Mouse (Mus musculus) liver, embryonic 11.5 days (tissue): ENCODE data around the gene Cops3. TPM values are rescaled to one million over a fixed set of nuclear protein-coding genes. Genes with fewer than 3 reads are reported as not detected.

Experiments
- ATAC-seq: fragments of 200-750 bp; cut with Nextera tagmentation; replicated peaks from 2 replicates; pipeline ENCODE4 v1.8.0; 2017; ENCODE audit warnings: moderate number of reproducible peaks, mild to moderate bottlenecking, moderate TSS enrichment, moderate library complexity; ENCODE audit not compliant: low FRiP score
- DNase-seq: peaks from one replicate; pipeline ENCODE4 v3.0.0-alpha.2; 2017; ENCODE audit warnings: low spot score
- H3K27ac ChIP-seq: fragments of 300-500 bp; sonication (generic); 2 replicates; pipeline ENCODE4 v1.5.1; 2014; ENCODE audit warnings: mild to moderate bottlenecking, low read depth, low read length, control low read depth
- H3K27me3 ChIP-seq: fragments of 300-500 bp; sonication (generic); replicated peaks from 2 replicates; pipeline ENCODE4 v1.6.1; 2014; ENCODE audit warnings: low read length, mixed read lengths; ENCODE audit not compliant: control insufficient read depth, insufficient read depth
- H3K36me3 ChIP-seq: fragments of 300-500 bp; sonication (generic); 2 replicates; pipeline ENCODE4 v1.6.1; 2014; ENCODE audit warnings: mild to moderate bottlenecking, low read length, moderate library complexity, mixed read lengths; ENCODE audit not compliant: control insufficient read depth, insufficient read depth
- H3K4me1 ChIP-seq: fragments of 300-500 bp; sonication (generic); replicated peaks from 2 replicates; pipeline ENCODE4 v1.6.1; 2014; ENCODE audit warnings: low read length, mixed read lengths; ENCODE audit not compliant: control insufficient read depth, insufficient read depth
- H3K4me2 ChIP-seq: fragments of 300-500 bp; sonication (generic); 2 replicates; pipeline ENCODE4 v1.6.1; 2014; ENCODE audit warnings: mild to moderate bottlenecking, control low read depth, moderate library complexity
- H3K4me3 ChIP-seq: fragments of 300-500 bp; sonication (generic); 2 replicates; pipeline ENCODE4 v1.5.1; 2014; ENCODE audit warnings: low read depth, low read length, control low read depth
- H3K9ac ChIP-seq: fragments of 300-500 bp; sonication (generic); 2 replicates; pipeline ENCODE4 v1.6.1; 2014; ENCODE audit warnings: low read depth, low read length, control low read depth
- H3K9me3 ChIP-seq: fragments of 300-500 bp; sonication (generic); 2 replicates; pipeline ENCODE4 v1.6.1; 2016; ENCODE audit warnings: low read length, inconsistent platforms, mixed read lengths; ENCODE audit not compliant: control insufficient read depth
- WGBS: fragments of 180-500 bp; shearing (Covaris S2); extraction: QIAGEN DNeasy Blood & Tissue Kit; methylation state at CpG from one replicate; pipeline ENCODE4 v1.1.7; 2014; 5-methylcytosine and 5-hydroxymethylcytosine counted together
- polyA plus RNA-seq: library from polyadenylated mRNA; unstranded; fragments of >200 nt; fragmentation: Nextera tagmentation; extraction: Ambion mirVana; gene quantifications from 2 replicates; pipeline ENCODE4 v1.2.1, GENCODE M21; 2014

Gene Cops3
- polyA plus RNA-seq, 1 experiment from 2014 or later = 211 TPM

DNA sequence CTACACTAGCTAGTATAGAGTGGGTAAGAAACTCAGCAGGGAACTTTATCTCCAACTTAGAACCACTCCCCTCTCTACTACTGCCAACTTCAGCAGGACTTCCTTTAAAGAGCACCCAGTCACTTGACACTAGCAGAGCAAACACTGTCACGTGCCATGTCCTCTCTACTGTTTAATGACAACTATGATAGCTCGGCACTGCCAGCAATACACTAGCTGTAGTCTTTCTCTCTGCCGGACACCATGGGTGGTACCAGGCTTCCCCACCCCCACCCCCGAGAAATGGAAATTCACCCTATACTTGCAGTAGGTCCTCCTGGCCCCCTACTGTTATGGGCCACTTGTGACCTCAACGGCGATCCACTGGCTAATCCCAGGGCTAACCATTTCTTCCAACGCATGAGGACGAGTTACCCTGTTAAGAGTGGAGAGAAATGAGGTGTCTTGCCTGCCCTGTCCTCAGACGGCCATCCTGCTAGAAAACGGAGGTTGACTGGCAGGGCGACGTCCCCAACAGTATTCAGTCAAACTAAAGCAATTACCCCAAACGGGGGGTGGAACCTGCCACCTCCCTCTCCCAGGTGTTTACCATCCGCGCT, 30.5 kb downstream of the Cops3 start:
- H3K9ac ChIP-seq = peak overlapping the region; percentile 93
- H3K4me1 ChIP-seq = peaks cover 11% of the 10 kb centered on the region
- no peak for DNase-seq
- H3K9me3 ChIP-seq = no peaks in the 10 kb centered on the region
- ATAC-seq = peak; percentile 61
- peak overlapping the region; percentile 87 for H3K4me3 ChIP-seq
- peaks cover 23% of the 10 kb centered on the region for H3K36me3 ChIP-seq
- whole genome bisulfite sequencing = under 1% methylated on average over 15 of the region's 15 CpGs
- H3K27ac ChIP-seq = peak overlapping the region; percentile 97
- peak overlapping the region; percentile 98 for H3K4me2 ChIP-seq
- no peaks in the 10 kb centered on the region for H3K27me3 ChIP-seq

DNA sequence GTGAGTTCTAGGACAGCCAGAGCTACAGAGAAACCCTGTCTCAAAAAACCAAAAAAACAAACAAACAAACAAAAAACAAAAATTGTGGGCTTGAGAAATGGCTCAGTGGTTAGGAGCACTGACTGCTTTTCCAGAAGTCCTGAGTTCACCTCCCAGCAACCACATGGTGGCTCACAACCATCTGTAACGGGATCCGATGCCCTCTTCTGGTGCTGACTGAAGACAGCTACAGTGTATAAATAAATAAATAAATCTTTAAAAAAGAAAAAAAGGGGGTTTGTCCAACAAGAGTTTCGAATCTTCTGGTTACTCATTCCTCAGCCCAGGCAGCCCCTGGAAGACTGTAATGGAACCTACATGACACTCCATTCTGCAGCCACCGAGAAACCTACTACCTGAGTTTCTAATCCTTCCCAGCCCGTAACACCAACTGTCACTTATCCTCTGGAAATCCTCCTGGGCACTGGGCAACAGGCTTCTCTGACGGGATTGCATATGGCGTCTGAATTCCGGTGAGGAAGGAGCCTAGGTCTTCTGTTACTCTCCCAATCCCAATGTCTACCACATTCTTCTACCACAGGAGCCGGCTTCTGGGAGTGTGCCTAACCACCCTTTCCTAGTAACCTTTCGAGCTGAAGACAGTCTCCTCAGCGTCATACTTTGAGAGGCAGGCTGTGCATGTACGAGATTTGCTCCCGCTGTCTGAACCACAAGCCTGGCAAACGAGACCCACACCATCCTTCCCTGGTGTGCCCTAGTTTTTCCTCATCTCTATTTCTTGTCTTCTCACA, 31.3 kb downstream of the Cops3 start:
- WGBS = 69% methylated on average over 14 of the region's 14 CpGs
- Histone ChIP-seq H3K36me3 (peaks cover 28% of the 10 kb centered on the region), H3K27me3 (no peaks in the 10 kb centered on the region), H3K4me3 (peak overlapping the region; percentile 87), H3K9ac (peak overlapping the region; percentile 93), H3K9me3 (no peaks in the 10 kb centered on the region), H3K4me1 (peaks cover 11% of the 10 kb centered on the region), H3K27ac (peak overlapping the region; percentile 97), H3K4me2 (peak overlapping the region; percentile 98)
- DNase-seq = no peak
- no peak for ATAC-seq

DNA sequence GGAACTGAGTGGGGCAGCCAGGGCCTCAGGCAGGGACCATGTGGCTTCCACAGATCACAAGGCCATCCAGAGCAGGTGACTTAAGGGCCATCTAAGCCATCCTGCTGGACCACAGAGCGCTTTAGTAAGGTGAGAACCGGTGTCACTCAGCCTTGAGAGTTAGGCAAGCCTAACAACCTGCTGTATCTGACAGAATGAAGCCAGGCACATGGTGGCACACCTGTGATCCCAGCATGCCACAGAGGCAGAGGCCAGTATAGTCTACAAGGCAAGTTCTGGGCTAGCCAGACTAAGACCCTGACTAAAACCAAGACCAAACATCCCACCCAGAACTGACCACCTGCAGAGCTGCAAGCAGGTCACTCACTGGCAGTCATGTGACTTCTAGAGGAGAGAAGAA, 34.0 kb downstream of the Cops3 start:
- Histone ChIP-seq H3K27ac (no peak overlapping the region), H3K36me3 (peaks cover 43% of the 10 kb centered on the region), H3K4me2 (no peak overlapping the region), H3K4me1 (peaks cover 8% of the 10 kb centered on the region), H3K27me3 (no peaks in the 10 kb centered on the region), H3K9ac (no peak overlapping the region), H3K9me3 (no peaks in the 10 kb centered on the region), H3K4me3 (no peak overlapping the region)
- ATAC-seq = no peak
- WGBS = 89% methylated on average over 2 of the region's 2 CpGs
- no peak for DNase-seq

DNA sequence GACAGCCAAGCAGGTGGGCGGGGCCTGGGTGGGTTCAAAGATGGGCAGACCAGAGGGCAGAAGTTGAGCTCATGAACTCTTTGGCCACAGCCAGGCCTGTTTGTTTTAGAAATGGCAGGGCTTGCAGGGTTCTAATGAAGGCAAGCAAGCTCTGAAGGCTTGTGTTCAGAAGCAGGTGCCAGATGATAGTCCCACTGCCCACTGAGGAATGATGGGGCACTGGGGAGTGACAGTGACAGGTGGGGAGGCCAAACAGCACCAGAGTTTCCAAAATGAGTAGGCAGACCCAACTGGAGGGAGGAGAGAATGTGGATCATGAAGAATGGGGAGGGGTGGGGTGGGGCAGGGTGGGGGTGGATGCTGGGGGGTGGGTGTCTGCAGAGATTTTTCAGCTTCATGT, 34.4 kb downstream of the Cops3 start:
- Histone ChIP-seq H3K36me3 (peaks cover 47% of the 10 kb centered on the region), H3K4me3 (no peak overlapping the region), H3K27me3 (no peaks in the 10 kb centered on the region), H3K4me1 (peaks cover 8% of the 10 kb centered on the region), H3K9ac (no peak overlapping the region), H3K4me2 (no peak overlapping the region), H3K27ac (no peak overlapping the region), H3K9me3 (no peaks in the 10 kb centered on the region)
- no peak for ATAC-seq
- DNase-seq = no peak
- WGBS = 95% methylated on average over 1 of the region's 1 CpGs

DNA sequence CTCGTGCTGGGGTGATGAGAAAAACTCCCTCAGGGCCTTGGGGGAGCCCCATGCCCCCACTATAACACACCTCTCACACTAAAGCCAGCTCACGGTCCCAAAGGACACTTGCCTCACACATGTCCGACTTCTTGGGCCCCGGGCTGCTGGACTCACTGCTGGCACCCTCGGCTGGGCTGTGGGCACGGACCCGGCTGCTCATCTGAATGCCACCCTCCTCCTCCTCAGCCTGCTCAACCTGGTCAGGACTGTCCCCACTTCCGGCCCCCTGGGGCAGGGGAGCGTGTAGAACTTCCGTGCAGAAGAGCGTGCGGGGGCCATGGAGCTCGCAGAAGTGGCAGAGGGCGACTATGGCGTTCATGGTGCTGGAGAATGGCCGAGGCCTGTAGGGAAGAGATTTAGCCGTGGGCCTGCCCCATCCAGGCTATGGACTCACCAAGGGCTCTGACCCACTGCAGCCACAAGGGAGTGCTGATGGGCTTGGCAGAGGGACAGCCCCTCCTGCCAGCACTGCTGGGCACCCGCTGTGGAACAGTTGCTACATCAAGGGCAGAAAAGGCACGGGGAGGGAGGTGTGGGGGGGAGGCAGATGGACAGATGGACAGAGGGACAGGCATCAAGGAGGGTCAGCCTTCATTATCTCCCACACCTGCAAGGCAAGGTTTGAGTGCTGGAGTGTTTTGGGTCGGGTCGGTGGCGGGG, 35.1 kb downstream of the Cops3 start:
- H3K27ac ChIP-seq = no peak overlapping the region
- H3K9me3 ChIP-seq = no peaks in the 10 kb centered on the region
- H3K36me3 ChIP-seq = peaks cover 54% of the 10 kb centered on the region
- 92% methylated on average over 22 of the region's 22 CpGs for WGBS
- no peak for DNase-seq
- no peak overlapping the region for H3K4me3 ChIP-seq
- H3K4me1 ChIP-seq = peaks cover 8% of the 10 kb centered on the region
- no peaks in the 10 kb centered on the region for H3K27me3 ChIP-seq
- no peak for ATAC-seq
- no peak overlapping the region for H3K9ac ChIP-seq
- H3K4me2 ChIP-seq = no peak overlapping the region

DNA sequence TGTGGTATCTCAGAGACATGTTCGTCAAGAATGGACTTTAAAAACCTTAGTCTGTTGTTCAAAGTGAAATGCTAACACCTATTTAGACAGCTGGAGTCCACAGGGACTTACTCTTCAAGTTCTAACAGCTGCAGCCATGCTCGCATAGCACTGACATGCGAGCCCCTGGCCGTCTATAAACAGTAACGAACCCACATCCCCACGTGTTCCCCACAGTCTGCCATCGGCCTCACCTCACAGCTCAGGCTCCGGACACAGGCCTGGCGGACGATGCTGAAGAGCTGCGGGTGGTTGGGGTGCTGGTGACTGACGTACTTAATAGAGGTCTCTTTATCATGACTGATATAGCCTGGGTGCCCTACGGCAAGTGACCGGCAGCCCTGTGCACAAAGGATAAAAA, 36.1 kb downstream of the Cops3 start:
- Histone ChIP-seq H3K36me3 (peaks cover 65% of the 10 kb centered on the region), H3K4me1 (peaks cover 2% of the 10 kb centered on the region), H3K4me2 (no peak overlapping the region), H3K4me3 (no peak overlapping the region), H3K27me3 (no peaks in the 10 kb centered on the region), H3K27ac (no peak overlapping the region), H3K9ac (no peak overlapping the region), H3K9me3 (no peaks in the 10 kb centered on the region)
- ATAC-seq (no peak), DNase-seq (no peak)
- 91% methylated on average over 14 of the region's 14 CpGs for WGBS

DNA sequence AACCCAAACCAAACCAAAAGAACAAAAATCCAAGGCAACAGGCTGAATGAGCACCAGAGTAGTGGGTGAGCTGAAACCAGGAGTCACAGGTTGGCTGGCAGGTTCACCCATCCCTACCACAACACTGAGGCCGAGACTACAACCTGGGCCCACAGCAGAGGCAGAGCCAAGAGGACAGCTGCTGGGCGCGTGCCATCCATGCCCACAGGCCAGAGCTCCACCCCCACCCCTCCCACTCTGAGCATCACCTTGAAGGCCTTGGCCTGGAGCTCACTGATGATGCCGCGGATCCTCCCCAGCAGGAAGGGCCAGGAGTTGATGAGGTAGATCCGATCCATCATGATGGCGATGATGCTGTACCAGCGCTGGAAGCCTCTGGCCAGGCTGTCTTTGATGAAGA, 37.8 kb downstream of the Cops3 start:
- Histone ChIP-seq H3K9me3 (no peaks in the 10 kb centered on the region), H3K27ac (no peak overlapping the region), H3K27me3 (no peaks in the 10 kb centered on the region), H3K36me3 (peaks cover 69% of the 10 kb centered on the region), H3K9ac (no peak overlapping the region), H3K4me1 (no peaks in the 10 kb centered on the region), H3K4me3 (no peak overlapping the region), H3K4me2 (no peak overlapping the region)
- no peak for DNase-seq
- 90% methylated on average over 8 of the region's 8 CpGs for WGBS
- no peak for ATAC-seq

DNA sequence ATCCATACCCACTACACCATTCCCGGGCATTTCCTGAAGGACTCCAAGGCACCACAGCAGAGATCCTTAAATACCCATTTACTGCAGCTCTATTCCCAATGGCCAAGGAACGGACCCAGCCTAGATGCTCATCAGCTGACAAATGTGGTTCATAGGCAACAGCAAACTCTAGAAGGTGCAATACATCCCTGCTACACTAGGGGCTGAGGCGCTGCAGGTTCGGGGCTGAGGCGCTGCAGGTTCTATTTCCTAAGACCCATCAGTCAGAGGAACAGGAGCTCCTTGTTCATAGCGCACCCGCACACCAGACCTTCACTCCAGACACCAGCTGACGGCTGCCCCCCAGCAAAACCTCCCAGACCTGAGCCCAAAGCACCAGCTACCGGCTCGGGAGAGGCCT, 39.2 kb downstream of the Cops3 start:
- 95% methylated on average over 10 of the region's 10 CpGs for WGBS

More for the DNA sequence above, 39.2 kb downstream of the Cops3 start:
- no peak overlapping the region for H3K4me2 ChIP-seq
- H3K36me3 ChIP-seq = peaks cover 61% of the 10 kb centered on the region
- no peaks in the 10 kb centered on the region for H3K27me3 ChIP-seq
- H3K4me3 ChIP-seq = no peak overlapping the region
- no peaks in the 10 kb centered on the region for H3K4me1 ChIP-seq
- DNase-seq = no peak
- no peak overlapping the region for H3K27ac ChIP-seq
- H3K9me3 ChIP-seq = no peaks in the 10 kb centered on the region
- H3K9ac ChIP-seq = no peak overlapping the region
- ATAC-seq = no peak
